Mouse (Mus musculus): ENCODE results near the gene Msantd2. TPM values are rescaled to one million over a fixed set of nuclear protein-coding genes. Genes with fewer than 3 reads are reported as not detected.

The Msantd2 gene
- polyA plus RNA-seq, 1 experiment from 2014 or later, result 24.9 TPM

DNA sequence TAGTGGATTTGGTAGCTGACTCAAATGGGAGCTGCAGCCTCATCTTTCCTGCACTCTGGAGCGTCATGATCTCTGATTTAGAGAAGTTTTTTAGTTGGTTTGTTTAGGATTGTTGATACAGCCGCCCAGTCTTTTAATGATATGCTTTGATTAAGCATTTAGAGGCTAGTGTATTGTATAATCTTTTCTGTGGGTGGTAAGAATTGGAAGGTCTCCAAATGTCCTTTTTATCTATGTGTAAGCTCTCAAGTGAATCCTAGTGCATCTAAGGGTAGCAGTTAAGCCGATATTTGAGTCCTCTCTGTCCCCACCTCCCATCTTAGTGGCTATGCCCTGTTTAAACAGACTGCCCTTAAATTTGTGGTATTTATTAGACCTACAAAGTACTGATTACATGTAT lies 25.3 kb downstream of the Msantd2 start:
- Histone ChIP-seq H3K9ac (ENCODE audit: low read depth, low read length) (no peak overlapping the region), H3K4me1 (ENCODE audit: control insufficient read depth, insufficient read depth, low read length) (0 out of 2 replicates have a peak, but pooled peaks cover 4% of the 10 kb centered on the region), H3K27me3 (replicated peaks; ENCODE audit: control insufficient read depth, insufficient read depth, low read length) (no peaks in the 10 kb centered on the region), H3K36me3 (ENCODE audit: control insufficient read depth, insufficient read depth, low read length) (peaks cover 9% of the 10 kb centered on the region), H3K4me3 (ENCODE audit: low read depth, low read length) (no peak overlapping the region), H3K27ac (replicated peaks; ENCODE audit: low read depth, low read length) (no peak overlapping the region), H3K9me3 (ENCODE audit: control insufficient read depth, low read length) (no peaks in the 10 kb centered on the region), H3K4me2 (ENCODE audit: low read depth, low read length) (no peak overlapping the region)
- DNase-seq (ENCODE audit: low spot score) (no peak), ATAC-seq (ENCODE audit: low read depth) (no peak)
- 87% methylated on average over 3 of the region's 3 CpGs for WGBS

DNA sequence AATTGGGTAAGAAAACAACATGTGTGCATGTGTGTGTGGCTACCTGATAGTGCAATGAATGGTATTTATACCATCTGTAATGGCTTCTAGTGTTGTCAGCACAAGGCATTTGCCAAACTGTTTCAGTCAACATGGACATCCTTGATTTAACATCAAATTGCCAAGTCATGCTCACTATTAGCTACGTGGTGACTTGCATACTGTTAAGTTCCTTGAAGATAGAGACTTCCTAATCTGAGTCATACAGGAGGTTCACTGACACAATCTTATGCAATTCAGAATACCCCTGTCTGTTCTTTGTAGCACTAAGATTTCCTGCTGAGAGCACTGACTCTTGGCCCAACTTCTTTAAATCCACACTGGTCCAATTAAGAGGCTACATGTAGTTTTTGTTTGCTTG lies 28.3 kb downstream of the Msantd2 start:
- no peak overlapping the region for H3K4me2 ChIP-seq (ENCODE audit: low read depth, low read length)
- no peaks in the 10 kb centered on the region for H3K9me3 ChIP-seq (ENCODE audit: control insufficient read depth, low read length)
- no peaks in the 10 kb centered on the region for H3K27me3 ChIP-seq (replicated peaks; ENCODE audit: control insufficient read depth, insufficient read depth, low read length)
- WGBS, result 68% methylated on average over 1 of the region's 1 CpGs
- no peak overlapping the region for H3K27ac ChIP-seq (replicated peaks; ENCODE audit: low read depth, low read length)
- DNase-seq (ENCODE audit: low spot score), result no peak
- peaks cover 34% of the 10 kb centered on the region for H3K36me3 ChIP-seq (ENCODE audit: control insufficient read depth, insufficient read depth, low read length)
- no peak overlapping the region for H3K4me3 ChIP-seq (ENCODE audit: low read depth, low read length)
- ATAC-seq (ENCODE audit: low read depth), result no peak
- no peak overlapping the region for H3K9ac ChIP-seq (ENCODE audit: low read depth, low read length)
- 0 out of 2 replicates have a peak, but pooled peaks cover 4% of the 10 kb centered on the region for H3K4me1 ChIP-seq (ENCODE audit: control insufficient read depth, insufficient read depth, low read length)

- DNase-seq (ENCODE audit: low spot score), result no peak
- ATAC-seq (ENCODE audit: low read depth), result no peak
- no peak overlapping the region for H3K4me3 ChIP-seq (ENCODE audit: low read depth, low read length)
- 86% methylated on average over 8 of the region's 8 CpGs for WGBS
- no peak overlapping the region for H3K9ac ChIP-seq (ENCODE audit: low read depth, low read length)
- 0 out of 2 replicates have a peak, but pooled peaks cover 4% of the 10 kb centered on the region for H3K4me1 ChIP-seq (ENCODE audit: control insufficient read depth, insufficient read depth, low read length)
- H3K9me3 ChIP-seq (ENCODE audit: control insufficient read depth, low read length), result no peaks in the 10 kb centered on the region
- no peak overlapping the region for H3K27ac ChIP-seq (replicated peaks; ENCODE audit: low read depth, low read length)
- no peak overlapping the region for H3K4me2 ChIP-seq (ENCODE audit: low read depth, low read length)
- peaks cover 46% of the 10 kb centered on the region for H3K36me3 ChIP-seq (ENCODE audit: control insufficient read depth, insufficient read depth, low read length)
- H3K27me3 ChIP-seq (replicated peaks; ENCODE audit: control insufficient read depth, insufficient read depth, low read length), result no peaks in the 10 kb centered on the region
Measured at GRCm38 (mm10) chr9:37518991-37519390, 29.9 kb downstream of the Msantd2 start.

DNA sequence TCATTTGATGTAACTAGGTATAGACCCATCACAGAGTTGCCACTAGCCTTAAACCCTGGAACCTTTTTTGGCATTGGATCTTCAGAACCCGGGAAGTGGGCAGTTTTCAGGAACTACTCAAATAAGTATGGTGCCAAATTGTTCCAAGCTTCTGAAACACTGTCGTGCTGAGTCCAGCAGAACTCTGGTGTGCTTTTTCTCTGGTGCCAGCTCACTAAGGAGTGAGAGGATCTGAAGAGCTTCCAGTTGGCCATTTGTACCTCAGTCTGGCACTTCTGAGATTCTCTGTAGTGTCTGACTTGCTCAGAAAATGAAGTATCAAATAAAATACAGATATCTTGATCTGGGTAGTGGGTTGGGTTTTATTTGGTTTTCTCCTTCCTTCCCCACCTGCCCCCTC lies 30.9 kb downstream of the Msantd2 start:
- whole genome bisulfite sequencing, result 86% methylated on average over 2 of the region's 2 CpGs
- no peak overlapping the region for H3K4me3 ChIP-seq (ENCODE audit: low read depth, low read length)
- no peaks in the 10 kb centered on the region for H3K9me3 ChIP-seq (ENCODE audit: control insufficient read depth, low read length)
- H3K27ac ChIP-seq (replicated peaks; ENCODE audit: low read depth, low read length), result no peak overlapping the region
- H3K9ac ChIP-seq (ENCODE audit: low read depth, low read length), result no peak overlapping the region
- no peak for ATAC-seq (ENCODE audit: low read depth)
- H3K36me3 ChIP-seq (ENCODE audit: control insufficient read depth, insufficient read depth, low read length), result peaks cover 52% of the 10 kb centered on the region
- no peaks in the 10 kb centered on the region for H3K27me3 ChIP-seq (replicated peaks; ENCODE audit: control insufficient read depth, insufficient read depth, low read length)
- no peak overlapping the region for H3K4me2 ChIP-seq (ENCODE audit: low read depth, low read length)
- DNase-seq (ENCODE audit: low spot score), result no peak
- 0 out of 2 replicates have a peak, but pooled peaks cover 4% of the 10 kb centered on the region for H3K4me1 ChIP-seq (ENCODE audit: control insufficient read depth, insufficient read depth, low read length)

DNA sequence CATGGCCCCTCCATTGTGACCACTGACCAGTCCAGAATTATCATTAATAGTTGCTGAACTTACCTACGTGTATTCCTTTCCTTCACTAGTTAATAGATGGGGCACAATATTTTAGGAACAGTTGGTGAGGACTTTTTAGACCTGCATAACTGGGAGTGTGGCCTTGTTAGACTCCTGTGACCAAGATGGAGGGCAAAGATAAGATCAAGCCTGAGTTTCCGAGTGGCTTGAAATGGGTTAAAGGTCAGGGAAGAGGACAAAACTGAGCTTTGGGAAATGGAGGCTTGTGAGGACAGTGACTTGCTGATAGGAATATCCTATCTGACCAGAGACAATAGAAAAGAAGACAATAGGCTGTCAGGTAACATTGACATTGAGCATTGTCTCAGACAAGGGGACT lies 36.3 kb downstream of the Msantd2 start:
- peaks cover 44% of the 10 kb centered on the region for H3K27me3 ChIP-seq (replicated peaks; ENCODE audit: control insufficient read depth, insufficient read depth, low read length)
- DNase-seq (ENCODE audit: low spot score) (no peak), ATAC-seq (ENCODE audit: low read depth) (no peak)
- peaks cover 11% of the 10 kb centered on the region; the same call in 1 of the 2 replicates for H3K4me1 ChIP-seq (ENCODE audit: control insufficient read depth, insufficient read depth, low read length)
- H3K27ac ChIP-seq (replicated peaks; ENCODE audit: low read depth, low read length), result no peak overlapping the region
- peaks cover 35% of the 10 kb centered on the region for H3K36me3 ChIP-seq (ENCODE audit: control insufficient read depth, insufficient read depth, low read length)
- no peak overlapping the region for H3K9ac ChIP-seq (ENCODE audit: low read depth, low read length)
- no peaks in the 10 kb centered on the region for H3K9me3 ChIP-seq (ENCODE audit: control insufficient read depth, low read length)
- WGBS, result 83% methylated on average over 2 of the region's 2 CpGs
- no peak overlapping the region for H3K4me2 ChIP-seq (ENCODE audit: low read depth, low read length)
- H3K4me3 ChIP-seq (ENCODE audit: low read depth, low read length), result no peak overlapping the region

DNA sequence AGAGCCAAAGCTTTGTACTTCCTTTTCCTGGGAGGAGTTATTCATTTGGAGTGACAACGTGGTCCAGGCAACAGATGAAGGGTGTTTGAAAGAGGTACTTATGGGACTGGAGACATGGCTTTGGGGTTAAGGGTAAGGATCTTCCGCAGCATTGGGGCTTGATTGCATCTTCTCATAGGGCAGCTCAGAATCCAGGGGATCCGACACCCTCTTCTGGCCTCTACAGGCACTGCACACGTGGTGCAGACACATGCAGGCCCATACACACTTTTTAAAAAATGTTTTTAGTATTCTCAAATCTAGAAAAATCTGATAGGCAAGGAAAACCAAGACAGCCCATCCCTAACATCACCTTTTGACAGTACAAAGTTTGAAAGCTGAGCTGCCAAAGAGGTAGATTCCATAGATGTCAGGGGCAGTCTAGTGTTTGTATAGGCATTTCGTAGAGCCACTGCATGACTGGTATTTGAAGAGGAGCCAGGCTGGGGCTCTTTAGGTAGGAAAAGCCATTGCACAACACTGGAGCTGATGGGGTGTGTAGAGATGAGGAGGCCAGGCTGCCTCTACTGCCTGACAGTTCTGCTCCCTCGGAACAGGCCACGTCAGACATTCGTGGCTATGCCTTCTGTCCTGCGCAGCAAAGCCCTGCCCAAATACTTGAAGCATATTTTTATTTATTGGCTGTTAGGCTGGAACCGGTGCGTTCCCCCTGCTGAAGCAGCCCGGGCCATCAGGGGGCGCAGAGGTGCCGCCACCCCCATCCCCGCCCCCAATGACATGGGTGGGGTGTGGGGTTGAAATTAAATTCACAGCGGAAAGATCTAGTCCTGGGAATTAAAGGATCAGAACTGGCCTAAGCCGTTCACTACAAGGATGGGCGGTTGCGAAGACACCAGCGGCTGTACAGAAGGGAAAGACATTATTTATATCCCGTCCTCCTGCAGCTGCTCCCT lies 37.6 kb downstream of the Msantd2 start:
- Histone ChIP-seq H3K9ac (ENCODE audit: low read depth, low read length) (no peak overlapping the region), H3K27ac (replicated peaks; ENCODE audit: low read depth, low read length) (no peak overlapping the region)
- ATAC-seq (ENCODE audit: low read depth), result no peak; the same call in 1 of the 2 replicates

DNA sequence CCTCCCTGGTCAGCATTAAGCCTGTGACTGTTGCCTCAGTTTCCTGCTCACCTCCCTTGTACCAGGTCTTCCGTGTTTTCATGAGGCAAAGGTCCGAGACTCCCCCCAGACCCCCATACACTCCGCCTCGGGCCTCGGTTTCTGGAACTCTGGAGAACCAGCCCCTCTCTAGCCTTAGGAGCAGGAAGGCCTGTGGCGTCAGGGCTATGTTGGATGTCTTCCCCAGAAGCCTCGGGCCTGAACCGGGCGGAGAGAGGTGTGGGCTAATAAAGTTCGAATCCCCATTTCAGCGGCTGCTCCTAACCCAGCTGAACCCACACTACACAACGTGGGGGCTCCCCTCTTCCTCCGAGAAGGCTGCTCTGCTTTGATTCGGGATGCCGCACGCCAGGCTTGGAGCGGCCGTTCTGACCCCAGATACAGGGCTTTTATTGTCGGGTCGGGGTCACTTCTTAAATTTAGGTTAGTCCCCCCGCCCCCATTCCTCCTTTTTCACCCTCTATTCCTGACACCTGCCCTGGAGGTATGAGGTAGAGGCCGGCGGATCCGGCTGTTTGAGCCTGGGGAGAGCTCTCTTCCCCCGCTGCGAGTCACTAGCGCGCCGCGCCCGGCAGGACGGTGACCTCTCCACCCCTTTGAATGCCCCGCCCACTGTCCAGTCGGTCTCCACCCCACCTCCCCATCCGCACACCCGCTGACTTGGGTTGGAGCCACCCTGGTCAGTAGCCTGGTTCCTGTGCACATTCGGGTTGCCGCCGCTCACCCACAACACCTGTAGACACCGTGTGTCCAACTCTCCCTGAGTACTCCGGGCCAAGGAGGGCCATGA lies 38.5 kb downstream of the Msantd2 start, which contains the start of gene Esam:
Gene Esam (plus strand): TSS at position 683 of the 829 bp plus-strand sequence.
- ATAC-seq (ENCODE audit: low read depth) (no peak), DNase-seq (ENCODE audit: low spot score) (no peak)
- H3K27me3 ChIP-seq (replicated peaks; ENCODE audit: control insufficient read depth, insufficient read depth, low read length), result peaks cover 60% of the 10 kb centered on the region
- peaks cover 18% of the 10 kb centered on the region for H3K36me3 ChIP-seq (ENCODE audit: control insufficient read depth, insufficient read depth, low read length)
- peaks cover 16% of the 10 kb centered on the region for H3K4me1 ChIP-seq (ENCODE audit: control insufficient read depth, insufficient read depth, low read length)
- 7% methylated on average over 40 of the region's 41 CpGs for WGBS
- peak within 1 kb of the TSS; percentile 33; the same call in 1 of the 2 replicates for H3K4me3 ChIP-seq (ENCODE audit: low read depth, low read length)
- H3K4me2 ChIP-seq (ENCODE audit: low read depth, low read length), result peak within 1 kb of the TSS; percentile 34
- no peaks in the 10 kb centered on the region for H3K9me3 ChIP-seq (ENCODE audit: control insufficient read depth, low read length)
- H3K9ac ChIP-seq (ENCODE audit: low read depth, low read length), result no peak within 1 kb of the TSS
- peak within 1 kb of the TSS; percentile 22; the same call in 1 of the 2 replicates for H3K27ac ChIP-seq (replicated peaks; ENCODE audit: low read depth, low read length)

More for the DNA sequence above, 37.6 kb downstream of the Msantd2 start:
- WGBS, result 24% methylated on average over 21 of the region's 21 CpGs
- Histone ChIP-seq H3K4me1 (ENCODE audit: control insufficient read depth, insufficient read depth, low read length) (peaks cover 16% of the 10 kb centered on the region), H3K4me2 (ENCODE audit: low read depth, low read length) (peak overlapping the region; percentile 34), H3K27me3 (replicated peaks; ENCODE audit: control insufficient read depth, insufficient read depth, low read length) (peaks cover 57% of the 10 kb centered on the region), H3K4me3 (ENCODE audit: low read depth, low read length) (no peak overlapping the region), H3K9me3 (ENCODE audit: control insufficient read depth, low read length) (no peaks in the 10 kb centered on the region), H3K36me3 (ENCODE audit: control insufficient read depth, insufficient read depth, low read length) (peaks cover 26% of the 10 kb centered on the region)
- DNase-seq (ENCODE audit: low spot score), result no peak

GRCm38 (mm10) chr9:37528225-37528970 lies 39.3 kb downstream of the Msantd2 start:
- 0 out of 2 replicates have a peak, but pooled peaks cover 10% of the 10 kb centered on the region for H3K36me3 ChIP-seq (ENCODE audit: control insufficient read depth, insufficient read depth, low read length)
- no peak overlapping the region for H3K9ac ChIP-seq (ENCODE audit: low read depth, low read length)
- H3K4me1 ChIP-seq (ENCODE audit: control insufficient read depth, insufficient read depth, low read length), result peaks cover 16% of the 10 kb centered on the region
- no peak for ATAC-seq (ENCODE audit: low read depth)
- peak overlapping the region; percentile 33; the same call in 1 of the 2 replicates for H3K4me3 ChIP-seq (ENCODE audit: low read depth, low read length)
- peaks cover 60% of the 10 kb centered on the region for H3K27me3 ChIP-seq (replicated peaks; ENCODE audit: control insufficient read depth, insufficient read depth, low read length)
- no peaks in the 10 kb centered on the region for H3K9me3 ChIP-seq (ENCODE audit: control insufficient read depth, low read length)
- no peak overlapping the region for H3K4me2 ChIP-seq (ENCODE audit: low read depth, low read length)
- WGBS, result 22% methylated on average over 9 of the region's 9 CpGs
- peak overlapping the region; percentile 22; the same call in 1 of the 2 replicates for H3K27ac ChIP-seq (replicated peaks; ENCODE audit: low read depth, low read length)
- DNase-seq (ENCODE audit: low spot score), result no peak
